Mouse (Mus musculus): Measurements from ENCODE around the gene Klhl42.
A peak's percentile ranks its signal among the peaks of the same experiment; 100 is the strongest.

The Klhl42 gene

DNA sequence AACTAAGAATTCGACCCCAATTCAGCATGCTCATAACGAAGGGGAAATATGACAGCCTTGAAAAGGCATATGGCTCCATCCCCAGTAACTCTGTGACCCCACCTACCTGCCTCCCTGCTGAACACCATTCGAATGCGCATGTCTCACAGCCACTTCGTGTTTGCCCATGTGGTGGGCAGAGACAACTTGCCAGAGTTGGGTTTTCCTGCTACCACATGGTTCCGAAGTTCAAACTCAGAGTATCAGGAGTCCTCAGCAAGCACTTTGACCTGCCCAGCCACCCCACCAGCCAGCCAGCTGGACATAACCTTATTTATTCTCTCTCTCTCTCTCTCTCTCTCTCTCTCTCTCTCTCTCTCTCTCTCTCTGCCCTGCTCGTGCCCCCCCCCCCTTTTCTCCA is 3.4 kb upstream of the Klhl42 start:
- no peak for DNase-seq

- no peak for DNase-seq
Observed at GRCm38 (mm10) chr6:147088517-147088916, 2.7 kb upstream of the Klhl42 start.

DNA sequence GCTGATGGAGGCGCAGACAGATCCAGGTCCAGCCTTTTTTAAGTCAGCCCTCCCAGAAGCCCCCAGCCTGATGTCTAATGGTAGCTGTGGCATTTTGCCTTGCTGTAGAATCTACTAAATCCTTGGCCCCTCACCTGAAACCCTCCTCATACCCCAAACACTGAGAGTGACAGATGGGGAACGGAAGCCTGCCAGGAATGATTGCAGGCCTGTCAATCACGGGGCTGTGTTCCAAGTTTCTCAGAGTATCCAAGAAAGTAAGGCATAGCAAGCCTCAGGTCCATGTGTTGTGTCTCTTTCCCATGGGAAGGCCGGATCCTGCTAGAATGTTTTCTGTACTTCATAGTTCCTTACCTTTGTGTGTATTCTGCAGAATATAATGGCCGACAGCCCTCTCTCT is 988 bp upstream of the Klhl42 start:
- DNase-seq = no peak

- peak; percentile 73 to 77 for DNase-seq
Observed at GRCm38 (mm10) chr6:147092136-147092535, 957 bp downstream of the Klhl42 start.

DNA sequence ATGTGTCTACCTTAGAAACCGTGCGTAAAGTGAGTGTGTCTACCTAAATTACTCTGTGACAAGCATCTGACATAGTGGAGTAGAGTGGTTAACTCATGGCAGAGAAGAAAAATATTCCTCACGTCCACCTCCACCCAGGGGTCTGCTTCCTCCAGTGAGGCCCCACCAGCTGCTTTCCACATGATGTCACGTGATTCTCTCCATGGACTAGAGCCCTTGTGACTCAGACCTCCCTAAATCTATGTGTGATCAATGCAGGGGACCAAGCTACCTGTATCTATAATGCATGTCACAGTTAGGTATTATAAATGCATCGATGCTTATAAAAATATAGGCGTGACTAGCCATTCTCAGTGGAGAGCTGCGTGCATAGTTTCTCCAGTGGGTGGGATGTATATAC is 3.6 kb downstream of the Klhl42 start:
- no peak for DNase-seq

GRCm38 (mm10) chr6:147096109-147096508 is 4.9 kb downstream of the Klhl42 start:
- no peak for DNase-seq

DNA sequence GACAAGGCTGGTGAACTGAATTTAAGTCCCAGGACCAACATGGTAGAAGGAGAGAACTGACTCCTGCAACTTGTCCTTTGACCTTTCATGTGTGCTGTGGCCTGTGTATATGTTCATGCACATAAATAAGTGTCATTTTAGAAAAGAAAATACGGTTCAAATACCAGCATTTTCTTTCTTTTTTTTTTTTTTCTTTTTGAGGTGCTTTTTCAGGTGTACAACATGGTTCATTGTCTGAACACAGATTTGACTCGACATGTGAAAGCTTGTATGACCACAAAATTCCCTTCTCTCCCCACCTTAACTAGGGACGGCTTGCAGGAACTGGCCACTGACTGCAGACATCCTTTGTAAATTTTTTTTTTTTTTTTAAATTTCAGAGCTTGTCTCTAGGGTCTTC is 5.8 kb downstream of the Klhl42 start:
- no peak for DNase-seq

DNA sequence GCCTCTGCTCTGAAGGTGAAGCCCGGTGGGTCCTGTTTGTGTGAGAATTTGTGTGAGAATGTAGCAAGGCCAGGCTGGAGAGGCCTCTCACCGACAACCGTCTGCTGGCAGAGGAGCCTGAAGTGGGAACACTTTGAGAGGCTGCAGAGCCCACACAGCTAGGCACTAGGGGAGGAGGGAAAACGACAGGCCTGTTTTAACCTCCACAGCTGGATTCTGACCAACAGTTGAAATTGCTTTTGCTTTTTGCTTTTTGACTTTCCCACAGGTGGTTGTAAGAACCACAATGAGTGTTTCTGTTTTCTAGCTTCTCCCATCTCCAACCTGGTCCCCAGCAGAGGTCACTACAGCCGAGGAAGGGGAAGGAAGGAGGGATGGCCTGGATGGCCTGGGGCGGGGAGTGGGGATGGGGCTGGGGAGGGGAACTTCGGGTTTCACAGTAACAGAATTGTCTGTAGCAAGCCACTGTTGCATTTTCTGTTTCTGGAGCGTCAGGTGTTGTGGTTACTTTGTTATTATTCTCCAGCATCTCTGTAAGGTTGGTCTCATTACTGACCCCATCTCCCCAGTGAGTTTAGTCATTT is 6.3 kb downstream of the Klhl42 start:
- no peak for DNase-seq

- DNase-seq = no peak
Observed at GRCm38 (mm10) chr6:147099458-147100277, 8.5 kb downstream of the Klhl42 start.

DNA sequence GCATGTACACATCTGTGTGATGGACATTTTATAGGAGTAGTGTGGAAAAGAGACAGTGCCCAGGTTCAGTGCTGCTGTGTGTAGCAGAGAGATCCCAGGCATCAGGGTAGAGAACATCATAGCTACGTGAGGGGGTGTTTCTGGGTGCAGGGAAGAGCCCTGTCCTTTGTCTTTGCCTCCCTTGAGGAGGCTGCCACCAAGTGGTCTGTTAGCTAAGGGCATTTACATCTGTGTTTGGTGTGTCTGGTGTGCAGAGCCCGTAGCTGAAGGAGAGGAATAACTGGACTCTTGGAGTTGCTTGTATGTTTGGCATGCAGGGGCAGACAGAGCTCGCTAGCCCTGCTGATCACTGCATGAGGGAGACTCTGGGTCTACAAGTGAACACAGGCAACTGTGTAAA is 11.1 kb downstream of the Klhl42 start:
- DNase-seq = no peak

GRCm38 (mm10) chr6:147105529-147105928 is 14.3 kb downstream of the Klhl42 start:
- DNase-seq = no peak

DNA sequence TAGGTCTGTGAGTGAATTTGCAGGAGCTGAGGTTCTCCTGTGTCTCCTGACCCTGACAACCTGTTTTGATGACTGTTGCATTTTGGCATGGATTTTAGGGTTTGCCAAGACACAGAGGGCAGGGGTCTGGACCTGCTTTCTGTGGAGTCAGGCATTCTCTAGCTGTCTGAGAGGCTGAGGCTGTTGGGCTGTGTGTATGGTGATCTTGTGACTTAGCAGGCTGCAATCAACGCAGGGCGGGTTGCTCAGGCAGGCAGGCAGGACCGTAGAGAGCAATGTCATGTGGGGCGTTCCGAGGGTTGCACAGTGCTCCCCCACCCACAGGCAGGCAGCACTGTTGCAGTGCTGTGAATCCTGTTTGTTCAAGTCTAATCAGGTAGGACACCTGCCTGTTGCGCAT is 15.5 kb downstream of the Klhl42 start:
- DNase-seq = no peak

DNA sequence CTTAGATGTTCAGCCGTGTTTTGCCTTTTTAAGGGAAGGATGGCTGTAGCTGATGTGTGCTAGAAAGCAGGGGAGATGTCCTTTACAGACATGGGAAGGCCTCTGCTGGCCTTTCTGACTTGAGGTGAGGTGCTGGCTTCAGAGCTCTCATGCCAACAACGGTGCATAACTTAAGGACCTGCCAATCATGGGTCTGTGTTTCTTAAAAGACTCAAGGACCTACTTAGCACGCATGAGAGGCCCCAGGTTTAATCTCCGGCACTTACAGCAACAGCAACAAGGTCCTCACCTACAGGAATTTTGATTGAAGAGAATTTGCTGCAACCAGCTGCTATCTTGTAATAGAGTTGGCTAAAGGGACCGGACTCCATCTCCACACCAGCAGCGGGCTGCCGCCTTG is 18.1 kb downstream of the Klhl42 start:
- no peak for DNase-seq

DNA sequence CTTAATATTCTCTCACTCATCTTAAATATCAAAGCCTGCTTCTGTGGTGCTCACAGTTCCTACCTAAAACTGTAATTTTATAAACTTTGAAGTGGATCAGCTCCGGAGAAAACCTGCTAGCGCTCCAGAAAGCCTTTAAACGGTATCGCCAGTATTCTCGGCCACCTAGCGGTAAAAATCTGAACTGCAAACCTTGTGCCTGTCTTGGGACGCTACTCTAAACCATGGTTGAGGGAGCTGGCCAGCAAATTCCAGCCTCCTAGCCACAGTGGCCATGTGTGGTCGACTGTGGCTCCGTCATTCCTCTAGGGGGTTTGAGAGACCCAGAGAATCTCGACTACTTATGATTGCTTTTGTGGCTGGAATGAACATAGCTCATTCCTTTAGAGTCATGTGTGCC is 25.4 kb downstream of the Klhl42 start:
- peak; percentile 83 to 88 for DNase-seq

GRCm38 (mm10) chr6:147117764-147118163 is 26.6 kb downstream of the Klhl42 start:
- DNase-seq = no peak

- DNase-seq = no peak
Observed at GRCm38 (mm10) chr6:147118190-147118589, 27.0 kb downstream of the Klhl42 start.

DNA sequence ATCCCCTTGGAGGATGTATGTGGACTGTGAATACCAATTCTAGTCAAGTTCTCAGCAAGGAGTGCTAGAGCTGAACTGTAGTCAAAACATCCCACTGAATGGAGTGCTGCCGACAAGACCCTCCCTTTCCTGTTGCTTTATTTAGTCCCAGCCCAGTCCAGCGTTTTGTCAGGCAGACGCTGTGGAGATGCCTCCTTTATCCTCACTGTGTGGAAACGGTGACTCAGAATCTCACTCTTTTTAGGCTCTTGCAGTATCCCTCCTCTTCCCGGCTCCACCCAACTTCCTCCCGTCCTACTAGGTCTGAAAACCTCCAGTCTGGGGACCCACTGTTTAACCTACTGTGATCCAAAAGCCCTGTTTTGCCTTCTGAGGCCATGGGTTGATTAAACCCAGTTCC is 30.1 kb downstream of the Klhl42 start:
- no peak for DNase-seq

- no peak for DNase-seq
Observed at GRCm38 (mm10) chr6:147127239-147127638, 36.1 kb downstream of the Klhl42 start.

DNA sequence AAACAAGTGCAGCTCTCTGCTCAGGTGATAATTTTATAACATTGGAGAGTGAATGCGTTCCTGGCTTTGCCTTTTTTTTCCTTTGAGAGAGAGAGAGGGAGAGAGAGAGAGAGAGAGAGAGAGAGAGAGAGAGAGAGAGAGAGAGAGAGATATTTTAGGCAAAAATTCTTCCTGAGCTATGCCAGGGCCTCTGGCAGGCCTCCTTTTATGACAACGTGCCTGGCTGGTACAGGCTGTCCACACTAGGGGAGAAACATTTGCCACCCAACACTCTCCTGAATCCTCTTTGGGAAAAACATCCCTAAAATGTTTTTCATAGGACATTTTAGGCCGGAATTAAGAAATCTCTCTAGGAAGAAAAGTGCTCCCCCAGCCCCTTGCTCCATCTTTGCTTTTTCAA is 47.1 kb downstream of the Klhl42 start:
- no peak for DNase-seq

- no peak for DNase-seq
Observed at GRCm38 (mm10) chr6:147140600-147141154, 49.5 kb downstream of the Klhl42 start.

DNA sequence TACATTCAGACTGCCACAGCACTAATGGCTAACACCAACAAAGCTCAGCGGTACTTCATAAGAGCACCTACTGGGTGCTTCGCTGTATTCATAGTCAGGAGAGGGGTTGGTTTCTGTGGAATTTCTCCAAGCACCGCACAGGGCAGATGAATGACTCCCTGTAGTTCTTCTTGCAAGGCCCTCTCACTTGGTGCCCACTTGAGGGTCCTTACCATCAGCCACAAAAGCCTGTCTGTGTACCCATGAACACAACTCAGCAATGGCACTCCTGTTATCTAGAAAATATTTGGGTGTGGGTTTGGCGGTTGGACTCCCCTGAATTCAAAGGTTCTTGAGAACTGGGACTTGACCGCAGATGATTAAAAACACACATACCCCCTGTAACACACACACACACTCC is 53.5 kb downstream of the Klhl42 start:
- no peak for DNase-seq

GRCm38 (mm10) chr6:147145277-147145676 is 54.1 kb downstream of the Klhl42 start:
- peak; percentile 3 to 5 for DNase-seq

DNA sequence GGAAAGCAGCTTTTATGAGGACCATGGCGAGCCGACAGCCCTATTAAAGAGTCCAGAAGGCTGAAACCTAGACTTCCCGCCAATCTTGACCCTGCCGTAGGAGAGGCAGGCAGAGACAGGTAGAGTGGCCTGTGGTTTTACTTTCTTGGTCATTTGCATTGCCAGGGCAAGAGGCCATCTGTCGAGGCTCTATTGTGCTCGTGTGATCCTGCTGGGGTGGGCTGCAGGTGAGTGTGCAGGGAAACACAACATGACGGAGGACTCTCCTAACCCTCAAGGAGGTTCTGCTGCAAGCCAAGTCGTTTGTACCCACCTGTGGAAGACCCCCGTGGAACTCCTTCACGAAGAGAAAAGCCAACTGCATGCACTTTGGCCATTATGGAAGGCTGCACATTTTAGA is 54.6 kb downstream of the Klhl42 start:
- DNase-seq = no peak

GRCm38 (mm10) chr6:147151069-147151468 is 59.9 kb downstream of the Klhl42 start:
- DNase-seq = no peak
